Mouse (Mus musculus) heart, postnatal 25 days (tissue): ENCODE measurements around the gene Zcchc14. TPM values are rescaled to one million over a fixed set of nuclear protein-coding genes. Genes with fewer than 3 reads are reported as not detected.

ENCODE experiments used
- DNase-seq: peaks from one replicate; pipeline ENCODE4 v3.0.0; 2022; ENCODE audit warnings: low spot score
- intact Hi-C: fragments of 180-260 bp; cut with DNase I; formaldehyde crosslinking; loops from one replicate; pipeline ENCODE4 v1.15.1; 2025
- total RNA-seq, 2 experiments: library from RNA; stranded (reverse); gene quantifications; 2 replicates each; pipeline ENCODE4 v1.2.3; 2021

Zcchc14 gene
- total RNA-seq, 2 experiments from 2014 or later: 27.1 to 31.3 TPM

DNA sequence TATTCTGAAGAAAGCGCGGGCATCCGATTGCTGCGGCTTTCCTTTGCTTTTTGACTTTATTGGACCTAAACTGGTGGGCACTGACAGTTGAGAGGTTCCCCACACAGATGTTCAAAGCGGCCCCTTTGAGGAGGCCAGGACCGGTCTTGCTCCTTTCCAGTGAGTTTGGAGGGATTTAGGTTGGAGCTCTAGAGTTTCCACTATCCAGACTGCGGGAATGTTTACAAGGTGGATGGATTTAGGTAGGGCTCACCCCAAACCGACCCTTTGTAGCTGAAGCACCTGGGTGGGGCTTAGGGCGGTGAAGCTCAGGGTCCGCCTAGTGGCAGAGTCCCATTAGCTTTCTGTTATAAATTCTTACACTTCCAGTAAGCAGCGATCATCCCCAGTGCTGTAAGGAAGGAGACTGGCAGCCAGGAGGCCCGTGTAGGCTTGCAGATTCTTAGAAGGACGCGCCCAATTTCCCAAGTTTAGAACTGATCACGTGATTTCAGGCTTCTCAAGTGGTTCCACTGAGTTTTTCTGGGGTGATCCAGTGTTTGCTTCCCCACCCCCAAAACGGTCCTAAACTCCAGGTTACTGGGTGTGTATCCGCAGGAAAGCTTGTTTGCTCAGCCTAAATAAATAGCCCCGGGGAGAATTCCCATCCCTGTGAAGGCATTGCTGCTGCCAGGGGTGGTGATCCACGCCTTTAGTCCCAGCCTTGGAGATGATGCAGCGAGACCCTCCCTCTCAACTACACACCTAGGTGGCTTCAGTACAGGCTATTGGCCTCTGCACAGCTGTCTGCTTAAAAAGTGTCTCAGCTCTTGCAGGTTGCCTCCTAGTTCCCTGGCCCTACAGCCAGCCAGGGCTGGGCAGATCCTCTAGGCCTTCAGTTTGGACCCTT is 61.3 kb downstream of the Zcchc14 start:
- DNase-seq: no peak
- intact Hi-C loops: no loop called here

DNA sequence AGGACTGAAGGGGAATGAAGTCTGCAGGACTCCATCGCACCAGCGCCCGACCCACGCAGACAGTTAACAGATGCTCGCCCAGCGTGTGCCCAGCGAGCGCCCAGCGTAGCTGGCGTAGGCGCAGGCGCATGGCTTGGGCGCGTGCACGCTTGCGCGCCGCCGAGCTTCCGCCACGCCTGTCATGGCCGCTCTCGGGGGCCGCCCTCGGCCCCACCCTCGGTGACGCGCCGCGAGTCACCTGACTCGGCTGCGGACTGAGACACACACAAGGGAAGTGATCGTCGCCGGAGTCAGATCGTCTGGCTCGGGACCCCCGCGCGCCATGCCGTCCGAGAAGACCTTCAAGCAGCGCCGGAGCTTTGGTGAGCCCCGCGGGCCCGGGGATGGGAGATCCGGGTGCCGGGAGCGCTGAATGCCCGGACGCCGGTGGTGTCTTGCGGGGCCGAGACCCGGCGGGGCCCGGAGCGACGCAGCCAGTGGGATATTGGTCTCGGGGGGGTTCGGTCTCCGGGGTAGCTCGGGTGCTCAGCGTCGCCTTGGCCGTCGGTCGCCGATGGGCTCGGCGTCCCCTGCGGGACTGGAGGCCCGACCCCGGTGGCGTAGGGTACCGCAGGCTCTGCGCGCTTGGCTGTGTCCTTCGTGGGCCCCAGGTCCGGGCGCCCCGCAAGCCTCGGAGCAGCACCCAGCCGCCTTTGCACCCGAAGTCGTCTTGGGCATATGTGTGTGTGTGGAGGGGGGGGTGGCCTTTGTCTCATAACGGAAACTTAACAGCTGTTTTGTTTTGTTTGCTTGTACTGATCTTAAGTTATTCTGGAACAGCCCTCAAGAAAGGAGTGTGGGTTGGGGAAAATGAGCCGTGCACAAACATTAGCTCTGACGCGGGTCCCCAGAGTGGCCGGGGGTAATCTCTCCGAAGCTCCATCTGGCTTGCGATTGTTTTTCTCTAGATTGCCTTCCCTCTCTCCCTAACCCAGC is 62.2 kb downstream of the Zcchc14 start, which contains the start of gene Map1lc3b:
Map1lc3b (plus strand) TSS at position 159 of the 975 bp plus-strand sequence.
- intact Hi-C loops: no loop called here
- DNase-seq: peak; percentile 89

DNA sequence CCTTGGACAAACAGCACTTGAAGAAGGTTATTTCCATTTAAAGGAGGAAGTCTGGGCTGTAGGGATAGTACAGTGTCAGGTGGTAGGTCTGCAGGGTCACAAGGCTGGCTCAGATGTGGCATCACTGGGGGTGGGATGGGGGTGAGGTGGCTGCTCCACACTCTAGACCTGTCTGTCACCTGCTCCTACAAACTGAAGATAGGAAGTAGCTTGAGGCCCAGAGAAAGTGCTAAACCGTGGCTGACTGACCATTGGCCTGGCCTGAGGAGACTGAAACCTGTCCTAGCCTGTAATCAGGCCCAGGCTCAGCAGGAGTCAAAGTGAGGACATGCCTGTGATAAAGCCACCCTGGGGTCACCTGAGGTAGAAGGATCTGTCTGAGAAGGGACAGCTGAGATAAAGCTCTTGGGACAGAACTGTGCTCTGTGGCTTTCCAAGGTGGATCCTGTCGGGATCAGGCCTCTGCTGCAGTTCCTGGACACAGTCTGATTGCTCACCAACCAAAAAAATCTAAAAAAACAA is 63.4 kb downstream of the Zcchc14 start:
- intact Hi-C loops: no loop called here
- no peak for DNase-seq

DNA sequence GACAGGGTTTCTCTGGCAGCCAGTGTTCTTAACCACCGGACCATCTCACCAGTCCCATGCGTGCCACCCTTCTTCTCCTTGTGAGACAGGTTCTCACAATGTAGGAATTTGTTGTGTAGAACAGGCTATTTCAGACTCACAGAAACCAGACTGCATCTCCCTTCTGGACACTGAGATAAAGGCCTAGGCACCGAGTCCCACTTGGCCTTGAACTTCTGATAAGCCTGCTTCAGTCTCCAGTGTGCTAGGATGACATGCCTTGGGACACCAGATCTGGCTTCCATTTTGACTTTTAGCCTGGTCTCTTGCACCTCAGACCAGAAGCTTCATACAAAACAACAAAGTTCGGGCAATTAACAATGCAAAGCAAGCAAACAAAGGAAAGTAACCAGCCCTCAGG is 64.0 kb downstream of the Zcchc14 start:
- intact Hi-C loops: no loop called here

DNA sequence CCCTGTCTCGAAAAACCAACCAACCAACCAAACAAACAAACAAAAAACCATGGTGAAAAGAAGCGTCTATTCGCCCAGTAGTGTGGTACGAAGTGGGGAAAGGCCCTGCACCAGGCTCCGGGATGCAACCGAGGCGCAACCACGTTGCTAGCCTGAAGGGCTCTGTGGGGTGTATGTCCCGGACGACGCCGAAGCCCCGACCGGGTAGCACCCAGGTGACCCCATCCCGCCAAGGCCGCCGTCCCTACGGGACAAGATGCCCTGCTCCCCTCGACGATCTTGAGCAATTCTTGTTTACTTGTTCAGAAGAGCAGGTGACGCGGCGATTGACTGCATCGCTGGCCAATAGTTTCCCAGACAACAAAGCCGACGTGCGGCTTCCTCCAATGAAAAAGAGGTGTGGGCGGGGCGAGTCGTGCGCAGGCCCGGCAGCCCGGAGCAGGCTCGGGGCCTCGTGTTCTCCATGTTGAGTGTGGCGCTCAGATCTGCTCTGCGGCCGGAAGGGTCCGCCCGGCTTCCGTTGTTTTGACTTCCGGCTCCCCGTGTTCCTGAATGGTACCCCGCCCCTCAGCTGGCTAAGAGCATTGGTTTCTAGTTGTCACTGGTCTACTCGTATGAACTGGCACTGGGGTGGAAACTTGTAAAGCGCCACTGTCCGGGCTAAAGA is 67.4 kb downstream of the Zcchc14 start:
- peak; percentile 99 for DNase-seq
- intact Hi-C loops: loop anchor here (2.0 kb wide), 1 partner anchor 38 kb away; no protein-coding TSS in a partner anchor

More for the DNA sequence above, 64.0 kb downstream of the Zcchc14 start:
- no peak for DNase-seq

DNA sequence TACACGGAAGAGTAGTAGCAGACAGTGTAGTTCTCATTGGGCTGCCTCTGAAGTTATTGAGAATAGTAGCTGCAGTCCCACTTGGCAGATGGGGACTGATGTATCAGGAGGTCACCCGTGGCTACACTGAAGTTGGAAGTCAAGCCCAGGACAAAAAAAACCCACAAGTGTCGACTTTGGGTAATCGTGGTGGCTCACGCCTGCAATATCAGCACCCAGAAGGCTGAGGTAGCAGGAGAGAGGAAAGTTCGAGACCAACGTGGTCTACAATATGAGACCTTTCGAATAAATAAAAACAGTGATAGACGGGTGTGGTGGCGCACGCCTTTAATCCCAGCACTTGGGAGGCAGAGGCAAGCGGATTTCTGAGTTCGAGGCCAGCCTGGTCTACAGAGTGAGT is 68.0 kb downstream of the Zcchc14 start:
- intact Hi-C loops: loop anchor here (2.0 kb wide), 1 partner anchor 38 kb away; no protein-coding TSS in a partner anchor
- DNase-seq: no peak

DNA sequence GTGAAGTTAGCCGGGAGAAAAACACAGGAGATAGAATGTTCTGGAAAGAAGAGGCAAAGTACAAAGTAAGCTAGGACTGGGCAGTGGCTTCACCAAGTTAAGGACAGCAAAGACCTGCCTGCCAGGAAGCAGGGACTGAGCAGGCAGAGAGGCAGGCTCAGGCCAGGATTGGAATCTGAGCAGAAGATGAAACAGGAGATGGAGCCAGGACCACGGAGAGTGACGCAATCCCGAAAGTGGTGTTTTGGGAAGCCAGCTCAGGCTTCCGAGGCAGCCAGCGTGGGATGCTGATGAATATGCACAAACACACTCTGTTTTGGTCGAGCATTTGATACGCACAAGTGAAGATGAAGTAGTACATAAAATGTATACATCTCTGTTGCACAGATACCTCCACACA is 69.0 kb downstream of the Zcchc14 start:
- no peak for DNase-seq
- intact Hi-C loops: loop anchor here (2.0 kb wide), 1 partner anchor 37 kb away; no protein-coding TSS in a partner anchor

DNA sequence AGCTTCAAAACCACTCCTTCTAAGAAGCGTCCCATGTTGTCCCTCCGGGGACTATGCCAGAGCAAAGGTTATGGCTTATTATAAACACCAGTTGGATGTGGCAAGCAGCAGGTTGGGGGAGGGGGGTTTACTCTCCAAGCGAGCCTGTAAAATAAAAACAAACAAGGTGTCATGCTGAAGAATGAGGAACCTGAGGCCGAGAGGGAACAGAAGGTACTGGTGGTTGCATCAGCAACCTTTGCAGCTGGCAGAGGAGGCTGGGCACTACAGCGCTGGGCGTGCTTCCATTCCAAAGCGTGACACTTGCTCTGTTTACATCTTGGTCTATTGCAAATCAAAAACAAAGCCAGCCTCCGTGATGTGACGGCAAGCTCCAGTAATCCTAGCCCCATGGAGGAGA is 72.2 kb downstream of the Zcchc14 start:
- intact Hi-C loops: no loop called here

DNA sequence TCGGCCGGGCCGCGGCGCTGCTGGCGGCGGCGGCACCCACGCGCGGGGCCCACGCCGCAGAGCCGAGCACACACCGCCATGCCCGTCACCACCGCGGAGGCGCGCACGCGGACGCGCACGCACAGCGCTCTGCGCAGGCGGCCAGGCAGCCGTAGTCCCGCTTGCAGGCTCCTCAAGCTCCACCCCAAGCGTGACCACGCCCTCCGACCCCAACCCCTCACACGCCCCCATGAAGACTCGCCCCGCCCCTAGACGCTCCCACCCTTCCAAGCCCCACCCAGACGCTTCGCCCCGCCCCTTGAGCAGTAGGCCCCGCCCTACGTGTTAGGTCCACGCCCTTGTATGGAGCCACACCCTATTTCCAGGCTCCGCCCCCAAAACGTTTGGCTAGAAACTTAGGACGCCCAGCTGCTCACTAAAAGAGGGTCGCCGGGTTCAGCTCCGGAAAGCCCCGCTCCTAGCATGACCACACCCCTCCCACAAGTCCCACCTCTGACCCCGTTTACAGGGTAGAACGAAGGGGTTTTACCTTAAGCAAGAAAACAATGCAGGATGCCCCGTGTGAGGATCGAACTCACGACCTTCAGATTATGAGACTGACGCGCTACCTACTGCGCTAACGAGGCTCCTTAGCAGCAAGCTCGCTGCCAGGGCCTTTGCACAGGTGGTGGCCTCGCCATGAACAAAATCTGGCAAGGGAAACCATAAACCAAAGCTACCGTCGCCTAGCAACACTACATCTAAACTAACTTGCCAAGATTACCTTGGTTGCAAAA is 73.8 kb downstream of the Zcchc14 start, which contains the start of gene Fbxo31:
Fbxo31 (minus strand) TSS at position 131 of the 776 bp plus-strand sequence.
- peak; percentile 86 for DNase-seq
- intact Hi-C loops: no loop called here

More for the DNA sequence above, 72.2 kb downstream of the Zcchc14 start:
- no peak for DNase-seq

DNA sequence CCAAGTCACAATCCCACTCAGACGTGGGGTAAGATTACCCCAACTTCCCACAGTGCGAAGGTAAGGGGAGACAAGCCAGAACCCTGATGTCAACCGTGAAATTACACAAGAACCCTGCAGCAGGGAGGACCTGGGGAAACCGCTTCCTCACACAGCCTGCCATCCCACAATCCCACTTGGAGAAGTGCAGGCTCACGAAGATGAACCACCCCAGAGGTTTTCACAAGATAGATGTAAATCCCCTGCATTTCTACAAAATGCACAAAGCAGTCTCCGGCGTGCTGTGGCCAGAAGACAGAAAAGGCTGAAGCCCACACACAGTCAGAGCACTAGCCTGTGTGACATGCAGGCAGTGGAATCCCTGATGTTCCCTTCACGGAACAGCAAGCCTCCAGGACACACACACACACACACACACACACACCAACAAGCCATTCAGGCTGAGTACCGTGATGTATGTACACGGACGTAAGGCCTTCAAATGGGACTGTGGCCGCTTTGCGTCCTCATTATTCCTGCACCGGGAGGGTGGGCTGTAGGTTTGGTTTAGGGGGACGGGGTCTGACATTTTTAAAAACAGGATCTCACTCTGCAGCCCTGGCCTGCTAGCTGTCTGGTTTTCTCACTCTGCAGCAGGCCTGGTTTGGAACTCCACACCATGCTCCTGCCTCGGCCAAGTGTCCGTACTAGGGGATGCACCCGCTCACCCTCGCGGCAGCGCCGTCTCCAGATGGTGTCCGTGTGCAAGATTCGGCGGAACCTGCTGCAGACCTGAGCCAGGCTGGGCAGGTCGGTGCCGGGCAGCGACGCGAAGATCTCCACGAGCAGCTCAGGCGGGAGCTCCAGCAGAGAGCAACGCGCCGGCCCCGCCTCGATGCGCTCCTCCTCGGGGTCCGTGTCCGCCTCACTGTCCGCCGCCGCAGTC is 74.7 kb downstream of the Zcchc14 start:
- no peak for DNase-seq

DNA sequence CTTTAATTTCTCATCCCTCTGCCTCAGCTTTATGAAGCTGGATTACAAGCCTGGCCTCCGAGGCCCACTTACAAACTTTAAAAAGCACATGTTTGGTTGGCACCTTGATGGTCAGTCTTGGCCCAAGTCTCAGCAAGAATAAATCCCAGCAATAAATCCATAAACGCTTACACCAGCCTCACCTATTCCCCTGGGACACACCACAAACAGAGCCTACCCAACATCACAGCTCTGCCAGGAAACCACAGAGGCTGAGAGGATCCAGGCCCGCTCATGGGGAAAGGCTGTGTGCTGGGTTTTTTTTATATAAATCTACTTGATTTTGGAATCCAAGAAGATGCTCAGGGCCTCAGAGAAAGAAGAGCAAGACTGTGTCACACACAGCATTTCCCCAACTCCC is 77.0 kb downstream of the Zcchc14 start:
- intact Hi-C loops: no loop called here
- no peak for DNase-seq

More for the DNA sequence above, 74.7 kb downstream of the Zcchc14 start:
- intact Hi-C loops: no loop called here

DNA sequence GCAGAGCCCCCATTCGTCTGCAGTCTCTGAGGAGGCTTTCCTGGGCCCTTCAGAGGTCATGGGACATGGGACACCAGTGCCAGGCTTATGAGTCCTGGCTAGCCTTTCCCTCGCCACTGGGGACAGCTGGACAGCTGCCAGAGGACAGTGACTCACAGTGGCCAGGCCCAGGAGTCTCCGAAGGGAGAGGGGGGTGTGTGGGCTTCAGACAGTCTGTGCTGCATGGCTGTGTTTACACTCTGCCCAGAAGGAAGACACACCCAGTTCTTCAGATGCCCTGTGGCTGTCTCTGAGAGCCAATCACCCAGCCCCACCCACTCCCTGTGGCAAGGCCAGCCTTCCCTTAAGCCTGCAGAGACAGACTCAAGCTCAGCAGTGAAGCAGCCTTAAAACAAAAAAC is 79.4 kb downstream of the Zcchc14 start:
- peak; percentile 54 for DNase-seq
- intact Hi-C loops: no loop called here

DNA sequence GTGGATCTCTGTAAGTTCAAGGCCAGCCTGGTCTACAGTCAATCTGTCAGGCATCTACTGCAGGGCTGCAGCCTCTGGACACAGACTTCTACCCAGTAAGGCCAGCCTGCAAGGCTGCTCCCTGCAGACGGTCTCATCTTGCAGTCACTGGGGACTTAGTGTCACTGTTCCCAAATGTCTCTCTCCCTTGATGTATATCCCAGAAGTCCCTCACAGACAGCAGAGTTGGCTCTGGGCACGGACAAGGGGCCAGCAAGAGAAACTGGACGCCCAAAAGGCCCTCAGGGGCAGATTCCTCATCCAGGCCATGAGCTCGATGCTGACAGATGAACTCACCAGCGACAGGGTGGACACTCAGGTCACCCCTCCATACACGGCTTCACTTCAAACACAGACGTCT is 80.6 kb downstream of the Zcchc14 start:
- no peak for DNase-seq
- intact Hi-C loops: no loop called here

DNA sequence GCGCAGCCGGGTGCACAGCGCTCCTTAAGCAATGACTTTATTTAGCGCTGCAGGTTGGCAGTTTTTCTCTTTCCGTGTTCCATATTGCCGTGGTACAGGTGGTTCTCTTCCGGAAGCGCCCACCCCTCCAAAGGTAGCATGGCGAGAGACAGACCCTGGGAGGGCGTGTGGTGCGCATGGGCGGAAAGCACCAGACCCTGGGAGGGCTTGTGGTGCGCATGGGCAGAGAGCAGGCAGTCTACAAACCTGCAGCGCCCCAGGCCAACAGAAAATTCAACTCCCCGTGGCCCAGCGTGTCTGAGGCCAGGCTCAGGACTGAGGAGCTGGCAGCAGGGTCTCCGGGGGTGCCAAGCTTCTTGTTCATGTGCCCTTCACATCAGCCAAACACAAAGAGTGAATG is 81.9 kb downstream of the Zcchc14 start:
- intact Hi-C loops: no loop called here
- DNase-seq: no peak

DNA sequence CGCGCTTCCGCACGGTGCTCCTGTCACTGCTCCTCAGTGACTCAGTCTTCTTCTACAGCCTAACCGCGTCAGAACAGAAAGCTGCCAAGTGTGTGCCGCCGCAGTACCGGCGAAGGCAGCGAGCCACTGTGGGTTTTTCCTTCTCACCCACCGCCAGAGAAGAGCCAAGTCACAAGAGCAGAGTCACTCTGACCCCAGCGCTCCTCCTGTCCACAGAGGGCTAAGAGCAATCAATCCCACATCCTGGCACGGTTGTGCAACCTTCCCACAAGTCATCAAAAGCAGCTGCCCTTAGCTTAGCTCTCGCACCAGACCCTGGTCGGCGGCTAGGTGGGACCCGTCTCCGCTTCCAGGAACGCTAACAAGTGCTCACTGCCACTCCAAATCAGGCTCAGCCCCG is 82.4 kb downstream of the Zcchc14 start:
- DNase-seq: no peak
- intact Hi-C loops: no loop called here

DNA sequence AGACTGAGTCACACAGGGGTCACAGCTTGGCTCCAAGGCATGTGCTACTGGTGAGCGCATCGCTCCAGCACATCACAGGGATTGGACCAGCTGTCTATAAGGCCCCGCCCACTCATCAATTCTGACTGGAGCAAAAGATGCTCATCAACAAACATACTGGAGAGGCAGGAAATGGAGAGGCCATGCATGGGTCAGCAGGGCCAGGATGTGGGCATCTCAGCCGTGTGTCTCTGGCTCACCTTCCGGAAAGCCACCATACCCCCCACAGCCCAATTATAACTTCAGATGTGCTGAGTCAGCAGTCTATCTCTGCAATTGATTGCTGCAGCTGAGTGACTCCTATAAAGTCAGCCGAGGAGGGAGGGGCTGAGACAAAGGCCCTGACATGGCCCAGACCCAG is 84.4 kb downstream of the Zcchc14 start:
- intact Hi-C loops: no loop called here
- no peak for DNase-seq

DNA sequence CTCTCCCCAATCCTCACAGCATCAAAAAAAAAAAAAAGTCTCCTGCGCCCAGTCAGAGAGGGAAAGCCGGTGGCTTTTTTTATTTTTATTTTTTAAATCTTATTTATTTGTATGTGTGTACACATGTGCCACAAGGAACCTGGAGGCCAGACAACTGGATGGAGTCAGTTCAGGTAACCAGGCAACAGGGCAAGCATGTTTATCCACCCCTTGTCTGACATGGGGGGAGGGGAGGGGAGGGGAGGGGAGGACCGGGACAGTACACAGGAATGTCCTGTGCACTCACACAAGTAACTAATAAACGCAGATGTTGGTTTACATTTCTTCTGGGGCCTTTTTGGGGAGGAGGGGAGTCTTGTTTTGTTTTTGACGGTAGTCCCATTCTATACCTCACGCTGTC is 89.0 kb downstream of the Zcchc14 start:
- intact Hi-C loops: no loop called here
- DNase-seq: no peak

DNA sequence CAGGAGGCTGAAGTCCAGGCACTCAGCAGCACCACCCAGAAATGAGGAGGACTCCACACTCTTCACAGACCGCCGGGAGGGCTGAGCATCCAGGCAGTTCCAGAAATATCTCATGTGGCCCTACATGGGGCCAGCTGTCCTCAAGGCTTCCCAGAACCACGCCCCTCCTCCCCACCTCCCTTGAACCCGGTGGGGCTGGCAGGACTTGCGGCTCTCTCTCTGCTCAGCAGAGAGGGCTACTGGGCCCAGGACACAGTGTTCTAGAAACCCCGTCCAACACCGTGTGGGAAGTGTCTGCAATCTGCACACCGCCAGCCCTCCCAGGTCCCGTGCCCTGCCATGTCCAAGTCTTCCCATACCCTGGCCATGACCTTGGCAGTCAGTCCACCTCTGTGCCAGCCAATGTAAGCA is 89.8 kb downstream of the Zcchc14 start:
- peak; percentile 82 for DNase-seq
- intact Hi-C loops: no loop called here
